8 mouse cellular contexts compared by ENCODE assay signal in genomic region chr1:43091306-43092055, GRCm38 (mm10). TPM values are rescaled to one million over a fixed set of nuclear protein-coding genes. Genes with fewer than 3 reads are reported as not detected.
DNase-seq lines count a peak whose midpoint lies in the region; ATAC-seq and TF ChIP-seq lines count a peak whose summit lies in the region.

No protein-coding gene starts in this region.

- peak overlapping the region; percentile 95 for H3K9ac ChIP-seq in hindbrain, embryonic 15.5 days
- peak overlapping the region; percentile 91 for H3K9ac ChIP-seq in midbrain, embryonic 12.5 days (replicated peaks)

- no peaks in the 10 kb centered on the region for H3K27me3 ChIP-seq in hindbrain, embryonic 15.5 days
- peaks cover 20% of the 10 kb centered on the region for H3K27me3 ChIP-seq in midbrain, embryonic 12.5 days

- peak; percentile 18 for ATAC-seq in frontal cortex, adult (ENCODE audit: low TSS enrichment)
- ATAC-seq in hindbrain, embryonic 15.5 days (ENCODE audit: low FRiP score, low read depth): no peak
- peak; percentile 7; the same call in 1 of the 2 replicates for ATAC-seq in midbrain, embryonic 12.5 days (ENCODE audit: low FRiP score, low read depth)

- H3K4me3 ChIP-seq in embryonic fibroblast, embryonic 13.5 days (ENCODE audit: insufficient read depth, low read length): peak overlapping the region; percentile 81
- H3K4me3 ChIP-seq in hindbrain, embryonic 15.5 days: peak overlapping the region; percentile 75
- peak overlapping the region; percentile 78 for H3K4me3 ChIP-seq in midbrain, embryonic 12.5 days

- no peaks in the 10 kb centered on the region for H3K36me3 ChIP-seq in hindbrain, embryonic 15.5 days
- H3K36me3 ChIP-seq in midbrain, embryonic 12.5 days: no peaks in the 10 kb centered on the region

- TF ChIP-seq POLR2A in embryonic fibroblast, embryonic 13.5 days (IDR thresholded peaks at IDR 0.05; ENCODE audit: low read depth, low read length): no peak

- no peak for DNase-seq in frontal cortex, postnatal 14 days (ENCODE audit: low spot score in 2 of 2)
- DNase-seq in CD4-positive, CD25-positive, alpha-beta regulatory T cell, adult 2 months (ENCODE audit: low read depth, low spot score): peak; percentile 28
- no peak for DNase-seq in cerebellum, adult 18-20 months
- DNase-seq in embryo, embryonic 9.5 days (ENCODE audit: extremely low spot score): no peak

- peak overlapping the region; percentile 64 for H3K4me2 ChIP-seq in hindbrain, embryonic 15.5 days
- H3K4me2 ChIP-seq in midbrain, embryonic 12.5 days (replicated peaks): peak overlapping the region; percentile 90

- TF ChIP-seq CTCF in embryonic fibroblast, embryonic 13.5 days (IDR thresholded peaks at IDR 0.05; ENCODE audit: borderline replicate concordance, insufficient read depth, low read length): no peak

- H3K27ac ChIP-seq in embryonic fibroblast, embryonic 13.5 days (ENCODE audit: insufficient read depth, low read length): no peak overlapping the region
- peak overlapping the region; percentile 89 for H3K27ac ChIP-seq in hindbrain, embryonic 15.5 days (replicated peaks)
- H3K27ac ChIP-seq in midbrain, embryonic 12.5 days (replicated peaks): no peak overlapping the region

- no peaks in the 10 kb centered on the region for H3K9me3 ChIP-seq in hindbrain, embryonic 15.5 days
- H3K9me3 ChIP-seq in midbrain, embryonic 12.5 days: no peaks in the 10 kb centered on the region

- H3K4me1 ChIP-seq in embryonic fibroblast, embryonic 13.5 days (ENCODE audit: control insufficient read depth, insufficient read depth, low read length): no peaks in the 10 kb centered on the region
- peaks cover 32% of the 10 kb centered on the region for H3K4me1 ChIP-seq in hindbrain, embryonic 15.5 days (replicated peaks)
- H3K4me1 ChIP-seq in midbrain, embryonic 12.5 days: peaks cover 18% of the 10 kb centered on the region; the same call in 1 of the 2 replicates

- 40% methylated on average over 13 of the region's 13 CpGs for WGBS in hindbrain, embryonic 15.5 days
- 49% methylated on average over 13 of the region's 13 CpGs for WGBS in midbrain, embryonic 12.5 days

RNA-seq across cellular contexts. Expression of gene Tgfbrap1, which starts 7.0 kb away (rescaled TPM):
- 15.1 and 15.5 TPM in 2 replicates for polyA plus RNA-seq in embryonic fibroblast, embryonic 13.5 days (2011; ENCODE audit: insufficient read length, low read depth, missing spikeins)
- polyA plus RNA-seq in hindbrain, embryonic 15.5 days (2015; fragmentation: Nextera tagmentation; extraction: Ambion mirVana): 15.1 and 16.4 TPM in 2 replicates
- 15.6 and 16.6 TPM in 2 replicates for polyA plus RNA-seq in midbrain, embryonic 12.5 days (2016; fragmentation: Nextera tagmentation; extraction: Ambion mirVana)

RNA-seq across cellular contexts. Expression of gene AI597479, which starts 7.0 kb away (rescaled TPM):
- 16.7 and 18.9 TPM in 2 replicates for polyA plus RNA-seq in embryonic fibroblast, embryonic 13.5 days (2011; ENCODE audit: insufficient read length, low read depth, missing spikeins)
- polyA plus RNA-seq in hindbrain, embryonic 15.5 days (2015; fragmentation: Nextera tagmentation; extraction: Ambion mirVana): 41.1 and 42.5 TPM in 2 replicates
- polyA plus RNA-seq in midbrain, embryonic 12.5 days (2016; fragmentation: Nextera tagmentation; extraction: Ambion mirVana): 43.0 and 47.0 TPM in 2 replicates
